Mouse (Mus musculus) olfactory bulb, adult 2 months (tissue): ENCODE data around the gene P4ha2. TPM values are rescaled to one million over a fixed set of nuclear protein-coding genes. Genes with fewer than 3 reads are reported as not detected.

ENCODE experiments used
- H3K27ac ChIP-seq: fragments of 200-500 bp; 2 replicates; pipeline ENCODE4 v1.5.1; 2012; ENCODE audit warnings: low read depth, low read length; ENCODE audit not compliant: insufficient read depth
- H3K4me1 ChIP-seq: fragments of 200-500 bp; 2 replicates; pipeline ENCODE4 v1.6.1; 2012; ENCODE audit warnings: low read length; ENCODE audit not compliant: control insufficient read depth, insufficient read depth
- H3K4me3 ChIP-seq: fragments of 200-500 bp; 2 replicates; pipeline ENCODE4 v1.5.1; 2012; ENCODE audit warnings: mild to moderate bottlenecking, low read depth, low read length, moderate library complexity; ENCODE audit not compliant: insufficient read depth
- CTCF ChIP-seq: fragments of 200-500 bp; IDR thresholded peaks from 2 replicates; pipeline ENCODE4 v1.5.1; 2012; ENCODE audit warnings: low read depth, mild to moderate bottlenecking, low read length, moderate library complexity; ENCODE audit not compliant: insufficient read depth
- POLR2A ChIP-seq: fragments of 200-500 bp; IDR thresholded peaks from 2 replicates; pipeline ENCODE4 v1.6.1; 2012; ENCODE audit warnings: mild to moderate bottlenecking, low read depth, low read length, moderate library complexity; ENCODE audit not compliant: insufficient read depth
- WGBS: fragments of 180-500 bp; shearing (Covaris S2); methylation state at CpG from one replicate; pipeline ENCODE4 v1.1.7; 2018; 5-methylcytosine and 5-hydroxymethylcytosine counted together
- polyA plus RNA-seq: library from polyadenylated mRNA; stranded (reverse); fragments of >200 nt; gene quantifications from 2 replicates; pipeline ENCODE4 v1.2.4, GENCODE M21; 2012; ENCODE audit warnings: low replicate concordance; ENCODE audit not compliant: missing spikeins, insufficient read depth, insufficient read length

P4ha2 gene
- polyA plus RNA-seq, 1 experiment, result not detected

- whole genome bisulfite sequencing, result 92% methylated on average over 7 of the region's 7 CpGs
- no peak for TF ChIP-seq POLR2A
- no peak for TF ChIP-seq CTCF
- Histone ChIP-seq H3K4me3 (no peak overlapping the region), H3K4me1 (peaks cover 35% of the 10 kb centered on the region), H3K27ac (no peak overlapping the region)
Observed at GRCm38 (mm10) chr11:54111291-54111690, 11.4 kb downstream of the P4ha2 start.

GRCm38 (mm10) chr11:54111976-54112741, 12.3 kb downstream of the P4ha2 start:
- no peak for TF ChIP-seq POLR2A
- TF ChIP-seq CTCF, result no peak
- Histone ChIP-seq H3K4me3 (no peak overlapping the region), H3K4me1 (peaks cover 28% of the 10 kb centered on the region), H3K27ac (peak overlapping the region; percentile 84)
- 47% methylated on average over 21 of the region's 21 CpGs for WGBS

- Histone ChIP-seq H3K27ac (peak overlapping the region; percentile 92), H3K4me1 (peaks cover 26% of the 10 kb centered on the region), H3K4me3 (peak overlapping the region; percentile 8; the same call in 1 of the 2 replicates)
- peak; percentile 59 for TF ChIP-seq POLR2A
- no peak for TF ChIP-seq CTCF
- WGBS, result 4% methylated on average over 10 of the region's 10 CpGs
Observed at GRCm38 (mm10) chr11:54112920-54113319, 13.0 kb downstream of the P4ha2 start.

- peak overlapping the region; percentile 8; the same call in 1 of the 2 replicates for H3K4me3 ChIP-seq
- TF ChIP-seq POLR2A, result no peak
- TF ChIP-seq CTCF, result no peak
- H3K27ac ChIP-seq, result peak overlapping the region; percentile 92
- WGBS, result 12% methylated on average over 4 of the region's 4 CpGs
- H3K4me1 ChIP-seq, result peaks cover 26% of the 10 kb centered on the region
Observed at GRCm38 (mm10) chr11:54113352-54113751, 13.5 kb downstream of the P4ha2 start.

GRCm38 (mm10) chr11:54114746-54115145, 14.9 kb downstream of the P4ha2 start:
- H3K27ac ChIP-seq, result no peak overlapping the region
- peaks cover 23% of the 10 kb centered on the region for H3K4me1 ChIP-seq
- no peak overlapping the region for H3K4me3 ChIP-seq
- TF ChIP-seq CTCF (no peak), POLR2A (no peak)
- 90% methylated on average over 3 of the region's 3 CpGs for WGBS

- 93% methylated on average over 8 of the region's 8 CpGs for WGBS
- H3K27ac ChIP-seq, result no peak overlapping the region
- TF ChIP-seq CTCF (no peak), POLR2A (no peak)
- no peak overlapping the region for H3K4me3 ChIP-seq
- peaks cover 23% of the 10 kb centered on the region for H3K4me1 ChIP-seq
Observed at GRCm38 (mm10) chr11:54115301-54115700, 15.4 kb downstream of the P4ha2 start.

- Histone ChIP-seq H3K4me3 (no peak overlapping the region), H3K27ac (no peak overlapping the region), H3K4me1 (peaks cover 23% of the 10 kb centered on the region)
- 74% methylated on average over 3 of the region's 3 CpGs for WGBS
- TF ChIP-seq CTCF (no peak), POLR2A (no peak)
Observed at GRCm38 (mm10) chr11:54115911-54116310, 16.0 kb downstream of the P4ha2 start.

GRCm38 (mm10) chr11:54116406-54116805, 16.5 kb downstream of the P4ha2 start:
- H3K27ac ChIP-seq, result no peak overlapping the region
- no peak overlapping the region for H3K4me3 ChIP-seq
- 78% methylated on average over 4 of the region's 4 CpGs for WGBS
- no peak for TF ChIP-seq CTCF
- TF ChIP-seq POLR2A, result no peak
- H3K4me1 ChIP-seq, result peaks cover 23% of the 10 kb centered on the region

GRCm38 (mm10) chr11:54117096-54117495, 17.2 kb downstream of the P4ha2 start:
- H3K4me3 ChIP-seq, result no peak overlapping the region
- no peak overlapping the region for H3K27ac ChIP-seq
- TF ChIP-seq POLR2A, result no peak
- no peak for TF ChIP-seq CTCF
- 87% methylated on average over 10 of the region's 10 CpGs for WGBS
- H3K4me1 ChIP-seq, result peaks cover 20% of the 10 kb centered on the region

GRCm38 (mm10) chr11:54119126-54119525, 19.2 kb downstream of the P4ha2 start:
- WGBS, result 92% methylated on average over 12 of the region's 12 CpGs
- Histone ChIP-seq H3K27ac (no peak overlapping the region), H3K4me3 (no peak overlapping the region), H3K4me1 (peaks cover 7% of the 10 kb centered on the region)
- TF ChIP-seq POLR2A (no peak), CTCF (no peak)
